Mouse (Mus musculus) forebrain, postnatal 0 days (tissue): ENCODE measurements at regions not wholly inside any gene's neighbourhood (a gene's known extent, or its start where the extent isn't known, plus 50 kb on each side); places are given as distances from the start of the nearest gene placed in this dataset.

Experiments
- ATAC-seq: fragments of 200-750 bp; cut with Nextera tagmentation; 2 replicates; pipeline ENCODE4 v1.8.0; 2017; ENCODE audit warnings: mild to moderate bottlenecking, moderate library complexity
- DNase-seq: peaks from one replicate; pipeline ENCODE4 v3.0.0-alpha.2; 2015
- H3K27ac ChIP-seq: fragments of 300-500 bp; sonication (generic); 2 replicates; pipeline ENCODE4 v1.5.1; 2014; ENCODE audit warnings: low read depth, mild to moderate bottlenecking, antibody characterized with exemption, low read length, moderate library complexity, mixed read lengths
- H3K27me3 ChIP-seq: fragments of 300-500 bp; sonication (generic); 2 replicates; pipeline ENCODE4 v1.6.1; 2014; ENCODE audit warnings: mild to moderate bottlenecking, low read length, mixed read lengths; ENCODE audit not compliant: insufficient read depth
- H3K36me3 ChIP-seq: fragments of 300-500 bp; sonication (generic); 2 replicates; pipeline ENCODE4 v1.6.1; 2014; ENCODE audit warnings: mild to moderate bottlenecking, moderate library complexity; ENCODE audit not compliant: insufficient read depth
- H3K4me1 ChIP-seq: fragments of 300-500 bp; sonication (generic); 2 replicates; pipeline ENCODE4 v1.6.1; 2014; ENCODE audit warnings: antibody characterized with exemption; ENCODE audit not compliant: insufficient read depth
- H3K4me2 ChIP-seq: fragments of 300-500 bp; sonication (generic); 2 replicates; pipeline ENCODE4 v1.6.1; 2014; ENCODE audit warnings: low read depth, mild to moderate bottlenecking, moderate library complexity
- H3K4me3 ChIP-seq: fragments of 300-500 bp; sonication (generic); 2 replicates; pipeline ENCODE4 v1.5.1; 2014; ENCODE audit warnings: low read depth, low read length, mixed read lengths
- H3K9ac ChIP-seq: fragments of 300-500 bp; sonication (generic); 2 replicates; pipeline ENCODE4 v1.6.1; 2014; ENCODE audit warnings: mild to moderate bottlenecking
- H3K9me3 ChIP-seq: fragments of 300-500 bp; sonication (generic); 2 replicates; pipeline ENCODE4 v1.6.1; 2016; ENCODE audit warnings: low read length
- CTCF ChIP-seq: sonication (generic); IDR thresholded peaks from 2 replicates; pipeline ENCODE4 v1.5.1; 2016; ENCODE audit warnings: antibody characterized with exemption, control low read depth, low read depth
- WGBS: fragments of 180-500 bp; shearing (Covaris S2); extraction: QIAGEN DNeasy Blood & Tissue Kit; methylation state at CpG from one replicate; pipeline ENCODE4 v1.1.7; 2014; 5-methylcytosine and 5-hydroxymethylcytosine counted together

DNA sequence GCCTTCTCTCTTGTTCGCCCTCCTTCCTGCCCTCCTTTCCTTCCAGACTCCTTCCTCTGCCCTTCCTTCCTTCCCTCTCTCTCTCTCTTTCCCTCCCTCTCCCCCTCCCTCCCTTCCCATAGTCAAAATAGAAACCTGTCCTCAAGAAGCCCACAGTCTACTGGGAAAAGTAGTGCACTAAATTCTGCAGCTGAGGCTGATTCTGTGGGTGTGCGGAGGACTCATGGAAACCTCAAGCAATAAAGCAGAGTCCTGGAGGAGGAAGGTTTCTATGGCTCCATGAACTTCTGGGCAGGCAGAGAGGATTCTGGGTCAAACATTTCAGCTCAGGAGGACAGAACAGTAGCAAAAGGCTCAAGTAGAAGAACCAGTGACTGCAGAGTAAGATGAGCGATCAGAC is 138.1 kb upstream of the Mycn start:
- TF ChIP-seq CTCF = no peak
- Histone ChIP-seq H3K36me3 (no peaks in the 10 kb centered on the region), H3K27ac (no peak overlapping the region), H3K27me3 (no peaks in the 10 kb centered on the region), H3K9ac (no peak overlapping the region), H3K4me2 (no peak overlapping the region), H3K4me1 (no peaks in the 10 kb centered on the region), H3K4me3 (no peak overlapping the region), H3K9me3 (no peaks in the 10 kb centered on the region)
- WGBS = 96% methylated on average over 3 of the region's 3 CpGs
- ATAC-seq = no peak
- no peak for DNase-seq

DNA sequence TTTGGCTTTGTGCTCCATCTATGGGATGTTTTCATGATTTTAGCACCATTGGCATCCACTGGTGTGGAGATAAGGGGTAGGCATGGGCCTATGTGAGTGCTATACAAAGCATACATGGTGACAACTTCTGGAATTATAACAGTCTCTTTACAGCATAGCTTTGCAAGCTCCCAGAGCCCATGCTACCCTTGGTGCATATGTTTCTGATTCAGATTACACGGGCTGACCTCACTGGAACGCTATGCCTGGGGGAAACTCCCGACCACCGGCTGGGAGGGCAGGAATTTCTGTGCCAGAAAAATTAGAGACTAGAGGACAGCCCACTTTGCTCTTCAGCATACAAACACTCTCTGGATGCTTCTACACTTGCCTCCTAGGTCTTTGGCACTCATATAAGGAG is 136.0 kb upstream of the Mycn start:
- Histone ChIP-seq H3K4me2 (no peak overlapping the region), H3K4me3 (no peak overlapping the region), H3K27ac (no peak overlapping the region), H3K27me3 (no peaks in the 10 kb centered on the region), H3K9ac (no peak overlapping the region), H3K4me1 (no peaks in the 10 kb centered on the region), H3K36me3 (no peaks in the 10 kb centered on the region), H3K9me3 (no peaks in the 10 kb centered on the region)
- no peak for TF ChIP-seq CTCF
- ATAC-seq (no peak), DNase-seq (no peak)
- 68% methylated on average over 4 of the region's 4 CpGs for WGBS

DNA sequence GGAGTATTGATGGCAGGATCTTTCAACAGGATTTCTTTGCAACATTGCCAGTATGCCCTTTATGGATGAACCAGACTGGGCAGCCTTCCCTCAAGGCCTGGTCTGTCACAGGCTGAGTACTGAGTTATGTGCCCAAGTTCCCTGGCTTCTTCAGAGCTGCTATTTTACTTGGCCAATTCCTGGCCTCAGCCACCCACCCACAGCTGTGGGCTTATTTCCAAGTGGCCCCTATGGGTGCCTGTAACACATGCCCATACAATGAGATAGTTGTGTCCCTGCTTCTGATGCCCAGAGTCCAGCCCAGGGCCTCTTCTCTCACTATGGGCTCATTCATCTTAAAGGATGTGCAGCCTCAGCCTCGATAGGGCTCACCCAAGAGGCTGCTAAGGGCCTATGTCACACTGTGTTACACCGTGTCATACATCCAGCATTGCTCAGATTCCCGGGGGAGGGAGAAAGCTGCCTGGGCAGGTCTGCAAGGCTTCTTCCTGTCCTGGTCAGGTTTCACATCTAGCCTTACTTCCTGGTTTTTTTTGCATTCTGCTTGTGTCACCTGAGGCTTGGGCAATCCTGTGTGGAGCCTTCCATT is 135.1 kb upstream of the Mycn start:
- Histone ChIP-seq H3K9me3 (no peaks in the 10 kb centered on the region), H3K4me3 (no peak overlapping the region), H3K4me1 (no peaks in the 10 kb centered on the region), H3K9ac (no peak overlapping the region), H3K27me3 (no peaks in the 10 kb centered on the region), H3K4me2 (no peak overlapping the region), H3K27ac (no peak overlapping the region), H3K36me3 (no peaks in the 10 kb centered on the region)
- WGBS = 75% methylated on average over 3 of the region's 3 CpGs
- DNase-seq = no peak
- ATAC-seq = no peak; the same call in 1 of the 2 replicates
- TF ChIP-seq CTCF = no peak

DNA sequence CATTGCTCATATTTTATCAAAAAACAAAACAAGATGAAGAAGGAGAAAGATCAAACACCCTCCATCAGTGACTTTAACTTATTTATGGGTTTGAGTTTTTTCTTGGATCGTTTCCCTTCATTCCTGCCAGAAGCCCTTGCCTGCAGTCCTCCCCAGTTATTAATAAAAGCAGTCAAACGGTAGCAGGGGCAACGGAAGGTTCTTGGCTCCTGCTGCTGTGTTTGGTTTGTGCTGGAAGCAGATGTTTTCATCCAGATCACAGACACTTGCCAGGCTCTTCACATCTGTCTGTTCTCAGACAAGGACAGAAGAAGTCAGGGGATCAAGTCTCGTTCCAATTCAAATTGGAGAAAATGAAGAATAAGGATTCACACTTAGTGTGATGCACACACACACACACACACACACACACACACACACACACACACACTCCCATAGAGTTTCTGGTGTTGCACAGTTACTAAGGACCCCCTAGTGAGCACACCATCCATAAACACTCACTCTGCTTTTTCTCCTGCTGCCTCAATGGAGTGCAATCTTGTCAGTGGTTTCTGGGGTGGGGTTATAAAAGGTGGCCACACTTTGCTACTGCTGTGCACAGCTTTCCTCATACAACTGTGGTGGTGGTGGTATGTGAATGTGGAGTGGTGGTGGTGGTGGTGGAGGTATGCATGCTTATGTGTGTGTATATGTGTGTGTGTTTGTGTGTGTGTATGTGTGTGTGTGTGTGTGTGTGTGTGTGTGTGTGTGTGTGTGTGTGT is 131.6 kb upstream of the Mycn start:
- H3K27me3 ChIP-seq = no peaks in the 10 kb centered on the region
- no peak for DNase-seq
- ATAC-seq = no peak
- H3K36me3 ChIP-seq = no peaks in the 10 kb centered on the region
- 71% methylated on average over 4 of the region's 4 CpGs for WGBS
- H3K9ac ChIP-seq = no peak overlapping the region
- no peaks in the 10 kb centered on the region for H3K9me3 ChIP-seq
- no peak overlapping the region for H3K4me3 ChIP-seq
- no peak for TF ChIP-seq CTCF
- no peak overlapping the region for H3K4me2 ChIP-seq
- H3K4me1 ChIP-seq = no peaks in the 10 kb centered on the region
- H3K27ac ChIP-seq = no peak overlapping the region

DNA sequence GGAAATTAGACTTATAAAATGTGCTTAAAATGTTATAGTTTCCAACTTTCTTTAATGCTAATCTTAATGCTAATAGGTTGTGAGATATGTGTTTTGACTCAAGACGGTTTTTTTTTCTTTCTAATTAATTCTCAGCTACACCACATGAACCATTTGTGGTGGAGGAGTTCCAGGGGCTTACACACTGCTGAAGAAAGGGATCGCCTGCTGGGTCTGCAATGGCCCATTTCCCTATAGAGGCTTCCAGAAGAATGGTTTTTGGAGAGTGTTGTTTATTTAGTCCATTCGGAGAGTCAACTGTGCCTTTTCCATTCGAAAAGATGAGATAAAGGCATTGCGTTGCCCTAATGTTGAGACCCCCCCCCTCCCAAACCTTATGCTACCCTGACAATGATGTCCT is 125.6 kb upstream of the Mycn start:
- Histone ChIP-seq H3K4me3 (no peak overlapping the region), H3K4me1 (no peaks in the 10 kb centered on the region), H3K36me3 (no peaks in the 10 kb centered on the region), H3K9ac (no peak overlapping the region), H3K4me2 (no peak overlapping the region), H3K27ac (no peak overlapping the region), H3K27me3 (no peaks in the 10 kb centered on the region), H3K9me3 (no peaks in the 10 kb centered on the region)
- DNase-seq (no peak), ATAC-seq (0 out of 2 replicates have a peak, but pooled peaks have one; percentile 34)
- TF ChIP-seq CTCF = no peak
- WGBS = 34% methylated on average over 5 of the region's 5 CpGs

DNA sequence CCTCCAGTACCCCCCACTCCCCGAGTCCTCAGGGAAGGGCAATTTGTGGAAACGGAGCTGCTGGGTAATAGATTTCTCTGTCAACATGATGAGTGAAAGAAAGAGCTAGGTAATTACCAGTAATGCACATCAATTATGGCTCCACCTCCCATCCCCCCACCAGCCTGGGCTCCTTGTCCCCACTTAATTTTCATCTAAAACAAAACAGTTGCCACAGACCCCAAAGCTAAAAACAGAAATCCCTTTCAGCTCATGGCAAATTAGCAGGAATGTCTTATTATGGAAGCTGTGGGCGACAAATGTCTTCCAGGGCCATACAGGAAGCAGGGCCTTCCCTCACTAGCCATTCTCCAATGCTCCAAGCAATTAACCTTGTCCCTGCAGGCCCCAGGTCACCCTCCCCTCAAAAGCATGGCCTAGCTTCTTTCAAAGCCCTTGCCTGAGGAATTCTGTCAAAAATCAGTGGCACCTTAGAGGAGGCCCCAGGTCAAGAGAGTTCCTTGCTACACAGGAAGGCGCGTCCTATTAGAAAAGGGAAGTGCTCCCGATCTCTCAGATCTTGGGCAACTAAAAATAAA is 125.0 kb upstream of the Mycn start:
- 35% methylated on average over 6 of the region's 6 CpGs for WGBS
- Histone ChIP-seq H3K36me3 (no peaks in the 10 kb centered on the region), H3K4me2 (no peak overlapping the region), H3K27me3 (no peaks in the 10 kb centered on the region), H3K9me3 (no peaks in the 10 kb centered on the region), H3K9ac (no peak overlapping the region), H3K4me3 (no peak overlapping the region), H3K27ac (peak overlapping the region; percentile 24; the same call in 1 of the 2 replicates), H3K4me1 (no peaks in the 10 kb centered on the region)
- TF ChIP-seq CTCF = no peak
- DNase-seq (no peak), ATAC-seq (peak; percentile 32; the same call in 1 of the 2 replicates)

DNA sequence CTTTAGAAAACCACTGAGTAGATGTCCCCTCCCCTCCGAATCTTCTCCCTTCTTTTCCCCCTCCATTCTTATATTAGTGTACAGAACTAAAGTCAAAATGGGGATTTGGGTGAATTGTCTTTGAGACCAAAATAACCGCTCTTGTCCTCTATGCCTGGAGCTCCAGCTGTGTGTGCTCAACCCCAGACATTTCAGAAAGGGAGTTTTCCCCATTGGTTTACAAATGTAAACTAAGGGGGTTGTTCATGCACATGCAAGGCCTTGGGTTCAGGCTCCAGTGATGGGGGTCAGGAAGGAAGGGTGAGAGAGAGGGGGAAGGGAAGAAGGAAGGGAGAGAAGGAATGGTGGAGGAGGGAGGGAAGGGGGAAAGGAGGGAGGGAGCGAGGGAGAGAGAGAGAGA is 117.8 kb upstream of the Mycn start:
- no peak for TF ChIP-seq CTCF
- no peak for DNase-seq
- Histone ChIP-seq H3K9ac (no peak overlapping the region), H3K36me3 (no peaks in the 10 kb centered on the region), H3K27me3 (no peaks in the 10 kb centered on the region), H3K27ac (no peak overlapping the region), H3K4me3 (no peak overlapping the region), H3K4me2 (no peak overlapping the region), H3K4me1 (no peaks in the 10 kb centered on the region; the same call in 1 of the 2 replicates), H3K9me3 (no peaks in the 10 kb centered on the region)
- ATAC-seq = no peak
- WGBS = 79% methylated on average over 2 of the region's 3 CpGs
